Mouse (Mus musculus) kidney, adult 11 months (tissue): ENCODE data around the gene Wbp4.
"Not testable (repeated sequence)": the region's sequence is repeated elsewhere in the genome, so short reads cannot be mapped to it uniquely, and the experiment has no call there.

Experiments used
- DNase-seq: peaks from one replicate; pipeline ENCODE4 v3.0.0; 2022

The Wbp4 gene

GRCm38 (mm10) chr14:79506207-79506606 lies 24.9 kb upstream of the Wbp4 start:
- DNase-seq = no peak

DNA sequence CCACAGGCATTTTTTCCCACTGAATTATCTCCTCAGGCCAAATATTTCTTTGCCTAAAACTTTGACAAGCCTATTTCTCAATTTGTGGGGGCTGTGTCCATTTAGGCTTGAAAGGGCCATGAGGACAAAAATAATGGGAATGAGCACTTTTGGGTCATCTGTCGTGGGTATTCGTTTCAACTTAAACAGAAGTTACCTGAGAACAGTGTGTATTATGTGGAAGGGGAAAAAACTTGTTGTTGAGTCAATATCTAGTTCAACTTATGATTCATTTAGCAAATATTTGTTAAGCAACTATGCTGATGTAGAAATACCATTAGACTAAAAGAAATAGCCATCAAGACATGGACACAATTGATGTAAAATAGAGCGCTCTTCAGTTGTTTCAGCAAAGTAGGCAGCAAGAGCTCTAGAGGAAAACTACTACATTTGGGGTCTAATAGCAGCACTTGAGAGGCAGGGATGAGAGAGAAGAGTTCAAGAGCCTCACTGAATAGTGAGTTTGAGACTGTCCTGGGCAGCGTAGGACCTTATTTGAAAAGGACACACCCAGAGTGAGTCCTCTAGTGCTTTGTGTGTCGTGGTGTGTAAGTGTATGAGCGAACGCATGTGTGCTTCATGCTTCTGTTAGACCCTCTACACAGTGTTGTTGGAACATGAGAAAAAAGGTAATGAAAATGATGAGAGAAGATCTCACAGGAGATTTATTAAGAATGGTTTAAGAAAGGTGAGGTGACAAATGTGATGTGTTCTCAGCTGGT lies 23.1 kb upstream of the Wbp4 start:
- no peak for DNase-seq

- DNase-seq = peak; percentile 61
These were observed 22.2 kb upstream of the Wbp4 start for GRCm38 (mm10) chr14:79503371-79504075.

GRCm38 (mm10) chr14:79500756-79501155 lies 19.4 kb upstream of the Wbp4 start:
- no peak for DNase-seq

DNA sequence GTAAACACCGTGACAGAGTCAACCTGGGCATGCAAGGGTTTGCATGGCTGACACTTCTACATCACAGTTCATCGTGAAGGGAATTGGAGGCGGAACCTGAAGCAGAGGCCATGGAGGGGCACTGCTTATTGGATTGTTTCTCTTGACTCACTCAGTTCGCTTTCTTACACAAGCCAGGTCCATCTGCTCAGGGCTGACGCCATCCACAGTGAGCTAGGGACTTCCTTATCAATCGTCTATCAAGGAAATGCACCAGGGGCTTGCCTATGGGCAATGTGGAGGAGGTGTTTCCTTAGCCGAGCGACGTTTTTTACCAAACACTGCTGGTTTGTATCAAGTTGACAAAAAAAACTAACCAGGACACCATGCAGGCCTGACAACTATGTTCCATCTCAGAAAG lies 18.0 kb upstream of the Wbp4 start:
- DNase-seq = no peak

DNA sequence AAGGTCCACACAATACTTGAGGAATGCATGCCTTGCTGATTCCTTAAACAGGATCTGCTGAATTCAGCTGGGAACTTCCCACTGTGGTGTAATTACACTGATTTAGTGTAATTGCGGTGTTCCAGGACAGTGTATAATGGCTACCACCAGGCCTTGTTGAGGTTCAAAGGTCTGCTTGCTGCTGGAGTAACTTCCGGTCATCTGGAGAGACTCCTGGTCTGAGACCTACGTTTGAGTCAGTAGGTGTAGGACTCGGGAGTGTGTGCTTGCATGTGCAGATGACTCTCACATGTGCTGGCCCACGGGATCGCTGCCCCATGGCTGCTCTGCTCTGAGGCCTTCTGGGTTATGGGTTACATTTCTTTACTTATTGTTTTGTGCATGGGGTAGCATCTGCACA lies 13.0 kb upstream of the Wbp4 start:
- no peak for DNase-seq

DNA sequence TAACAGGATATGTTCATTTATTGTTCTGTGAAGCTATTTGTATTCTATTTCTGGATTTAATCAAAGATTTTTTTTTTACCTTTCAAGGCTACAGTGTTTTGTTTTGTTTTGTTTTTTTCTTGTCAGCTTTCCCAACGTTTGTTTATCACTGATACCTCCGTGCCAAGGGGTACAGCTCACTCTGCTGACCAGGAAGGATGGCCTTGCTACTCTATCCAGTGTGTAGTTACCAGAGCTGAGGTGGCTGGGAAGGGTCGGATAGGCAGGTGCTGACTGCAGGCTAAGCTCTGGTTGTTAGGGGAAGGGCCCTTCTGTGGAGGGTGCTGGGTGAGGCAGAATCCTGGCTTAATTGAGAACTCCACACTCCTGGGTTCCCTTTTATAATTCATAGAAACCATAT lies 8.9 kb upstream of the Wbp4 start:
- DNase-seq = no peak

- DNase-seq = peak; percentile 38
These were observed 7.8 kb upstream of the Wbp4 start for GRCm38 (mm10) chr14:79489150-79489549.

GRCm38 (mm10) chr14:79488531-79488930 lies 7.2 kb upstream of the Wbp4 start:
- DNase-seq = peak; percentile 34

DNA sequence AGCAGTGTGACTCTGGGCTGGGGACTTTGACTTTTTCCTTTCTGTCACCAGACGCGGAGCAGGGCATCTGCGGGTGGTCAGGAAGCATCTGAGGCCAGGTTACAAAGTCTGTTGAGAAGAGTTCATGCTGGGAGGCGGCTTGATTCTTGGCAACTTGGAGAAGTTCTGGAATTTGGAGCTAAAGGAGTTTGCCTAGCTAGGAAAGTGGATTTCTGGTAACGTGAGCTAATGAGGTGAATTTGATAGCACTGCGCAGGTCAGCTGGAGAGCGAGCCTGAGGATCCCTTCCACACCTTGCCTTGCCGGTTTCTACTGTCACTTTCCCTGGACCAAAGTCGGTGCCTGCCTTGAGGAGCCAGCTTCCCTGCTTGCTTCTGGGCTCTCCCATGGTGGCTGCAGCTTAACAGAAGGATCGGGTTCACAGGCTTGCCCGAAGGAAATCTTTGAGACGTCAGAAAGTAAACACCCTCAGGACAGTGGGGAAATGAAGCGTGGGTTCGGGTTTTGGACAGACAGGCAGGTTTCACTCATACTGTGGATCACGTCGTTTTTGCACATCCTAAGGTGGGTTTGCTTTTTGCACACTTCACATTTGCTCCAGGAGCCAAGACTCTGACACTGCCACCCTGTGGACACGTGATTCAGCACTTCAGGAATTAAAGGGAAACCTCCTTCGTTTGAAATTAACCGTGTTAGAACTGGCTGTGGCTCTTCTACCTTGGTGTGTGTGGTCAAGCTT lies 5.8 kb upstream of the Wbp4 start:
- peak; percentile 85 for DNase-seq

- DNase-seq = no peak
These were observed 5.3 kb upstream of the Wbp4 start for GRCm38 (mm10) chr14:79486617-79486992.

DNA sequence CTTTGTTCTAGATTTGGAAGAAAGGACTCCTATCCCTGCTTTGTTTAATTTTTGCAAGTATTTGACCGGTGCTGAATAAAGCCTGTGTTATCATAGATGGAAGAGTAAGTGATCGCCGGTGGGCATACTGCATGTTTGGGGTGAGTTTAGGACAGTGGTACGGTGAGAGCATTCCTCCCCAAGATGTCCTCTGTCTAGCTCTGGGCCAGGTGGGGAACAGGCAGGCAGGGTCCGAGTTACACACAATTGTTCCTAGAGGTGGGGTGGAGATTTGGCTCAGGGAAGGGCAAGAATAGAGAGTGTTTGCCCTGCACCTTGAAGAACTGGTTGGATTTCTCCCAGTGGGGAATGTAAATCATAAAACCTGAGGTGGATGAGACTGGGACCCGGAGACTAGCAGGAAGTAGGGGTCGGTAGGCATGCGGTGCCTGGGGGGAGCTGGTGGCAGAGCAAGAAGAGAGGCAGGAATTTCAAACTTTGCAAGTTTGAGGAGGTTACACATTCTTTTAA lies 2.3 kb upstream of the Wbp4 start:
- DNase-seq = no peak

DNA sequence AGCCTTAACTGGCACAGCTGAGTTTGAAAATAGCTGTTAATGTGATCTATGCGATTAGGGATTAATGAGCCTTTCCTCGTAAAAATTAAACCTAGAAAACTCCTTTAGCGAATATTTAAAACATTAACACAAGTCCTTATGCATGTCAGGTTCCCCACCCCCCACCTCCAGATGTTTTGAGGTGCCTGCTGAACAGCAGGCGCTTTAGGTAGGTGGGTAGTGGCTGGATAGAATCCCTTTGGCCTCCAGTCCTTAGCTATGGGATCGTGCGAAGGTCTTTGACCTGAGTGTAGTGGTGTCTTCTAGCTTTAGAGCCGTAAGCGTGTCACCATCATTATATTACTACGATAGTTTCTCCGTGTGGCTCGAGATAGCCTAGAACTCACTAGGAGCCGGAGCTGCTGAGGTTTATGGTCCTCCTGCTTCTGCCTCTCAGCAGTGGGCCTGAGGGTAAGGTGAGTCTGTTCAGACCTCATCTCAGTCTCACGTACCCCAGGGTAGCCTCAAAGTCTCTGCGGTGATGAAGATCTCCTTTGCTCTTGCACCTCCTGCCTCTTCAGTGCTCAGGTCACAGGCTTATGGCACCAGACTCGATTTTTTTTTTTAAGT lies 1.5 kb upstream of the Wbp4 start:
- DNase-seq = peak; percentile 27

DNA sequence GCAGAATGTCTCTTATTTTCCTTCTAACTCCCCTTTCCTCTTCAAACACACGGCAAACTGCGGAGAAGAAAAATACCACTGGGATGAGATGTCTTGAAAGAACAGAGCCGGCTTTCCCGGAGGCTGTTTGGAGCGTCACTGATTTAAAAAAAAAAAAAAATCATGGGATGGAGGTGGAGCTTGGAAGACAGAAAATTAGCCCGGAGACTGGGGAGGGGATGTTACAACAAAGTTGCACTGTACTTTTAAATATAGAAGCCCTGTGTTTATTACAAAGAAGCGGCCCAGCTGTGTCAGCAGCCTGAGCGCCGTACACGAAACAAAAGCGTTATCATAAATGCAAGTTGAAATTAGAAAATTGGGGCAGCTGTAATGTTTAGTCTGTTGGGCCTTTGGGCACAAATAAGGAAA lies 936 bp upstream of the Wbp4 start:
- DNase-seq = peak; percentile 50

- peak; percentile 94 for DNase-seq
These were observed 539 bp downstream of the Wbp4 start, which contains the start of gene Elf1 for GRCm38 (mm10) chr14:79480624-79481338. Gene Elf1 (plus strand): TSS chr14:79481194.

GRCm38 (mm10) chr14:79473384-79473783 lies 7.9 kb downstream of the Wbp4 start:
- DNase-seq = no peak

GRCm38 (mm10) chr14:79467621-79468020 lies 13.7 kb downstream of the Wbp4 start:
- peak; percentile 38 for DNase-seq

GRCm38 (mm10) chr14:79465623-79466022 lies 15.7 kb downstream of the Wbp4 start:
- DNase-seq = no peak

DNA sequence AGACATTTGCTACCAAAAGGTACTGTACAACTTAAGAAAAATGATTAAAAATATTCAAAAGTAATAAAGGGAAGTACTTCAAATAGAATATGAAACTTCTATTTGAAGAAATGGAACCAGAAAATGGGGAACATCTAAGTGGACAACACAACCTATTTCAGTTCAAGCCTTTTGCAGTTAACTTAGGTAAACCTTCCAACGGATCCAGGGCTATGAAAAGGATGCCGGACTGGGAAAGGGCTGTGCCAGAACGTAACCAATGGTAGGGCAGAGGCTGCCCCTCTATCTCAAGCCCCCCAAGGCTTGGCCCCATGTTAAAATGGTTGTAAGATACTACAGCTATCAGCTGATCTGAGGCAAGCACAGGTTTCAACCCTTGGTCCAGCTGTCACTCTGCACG lies 20.3 kb downstream of the Wbp4 start:
- no peak for DNase-seq

DNA sequence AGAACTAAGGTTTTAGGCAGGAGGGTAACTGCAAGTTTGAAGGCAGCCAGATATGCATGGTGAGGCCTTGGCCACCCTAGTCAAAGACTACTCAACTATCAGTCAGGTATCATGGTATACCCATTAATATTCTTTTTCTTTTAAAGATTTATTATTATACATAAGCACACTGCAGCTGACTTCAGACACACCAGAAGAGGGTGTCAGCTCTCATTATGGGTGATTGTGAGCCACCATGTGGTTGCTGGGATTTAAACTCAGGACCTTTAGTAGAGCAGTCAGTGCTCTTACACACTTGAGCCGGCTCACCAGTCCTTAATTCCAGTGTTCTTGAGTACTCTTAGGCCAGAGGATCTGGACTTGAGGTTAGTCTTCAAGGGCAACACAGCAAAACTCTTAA lies 20.9 kb downstream of the Wbp4 start:
- no peak for DNase-seq

- DNase-seq = not testable (repeated sequence)
These were observed 28.8 kb downstream of the Wbp4 start for GRCm38 (mm10) chr14:79452591-79452934.
